In the genomic region with DNA sequence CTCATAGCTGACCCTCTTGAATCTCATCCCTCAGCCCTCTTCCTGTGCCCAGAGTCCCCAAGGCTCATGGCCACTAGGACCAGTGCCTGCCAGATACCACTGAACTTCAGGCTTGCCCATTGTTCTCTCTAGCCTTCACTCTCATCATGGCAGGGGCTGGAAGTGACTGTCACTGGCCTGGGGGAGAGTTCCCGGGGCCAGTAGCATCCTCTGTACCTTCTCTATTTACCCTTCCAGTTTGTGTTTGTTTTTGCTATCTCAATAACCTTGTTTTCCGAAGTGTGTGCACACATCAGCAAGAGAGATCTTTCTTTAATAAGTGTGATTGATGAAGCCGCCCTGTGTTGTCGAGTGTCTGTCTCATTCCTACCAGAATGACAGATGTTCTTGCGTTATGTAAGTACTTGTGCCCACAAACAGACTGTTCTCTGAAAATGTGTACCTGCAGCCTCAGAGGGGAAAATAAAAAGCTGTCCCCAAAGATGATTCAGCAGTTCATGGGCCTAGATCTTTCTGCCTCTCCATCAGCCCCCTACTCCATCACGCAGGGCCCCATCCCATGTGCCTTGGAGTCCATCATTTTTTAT, we compare ENCODE assay signal across 23 mouse cellular contexts.
"Had no signal": no experiment of that assay in that cellular context is flagged by ENCODE, and none has a peak within 500 bp of the region (broad histone marks: within the 10 kb centered on the region; RNA-seq: fewer than 3 reads in every experiment).

No protein-coding gene starts in this region.

- H3K36me3 ChIP-seq: liver, embryonic 12.5 days; liver, embryonic 15.5 days; lung, embryonic 15.5 days had no signal

- H3K27me3 ChIP-seq: limb, embryonic 13.5 days; liver, embryonic 12.5 days; liver, embryonic 15.5 days; lung, embryonic 15.5 days; megakaryocyte, embryonic 14.5 days; midbrain, embryonic 12.5 days; midbrain, embryonic 15.5 days had no signal

- H3K9ac ChIP-seq: limb, embryonic 13.5 days; liver, embryonic 12.5 days; liver, embryonic 15.5 days; lung, embryonic 15.5 days; midbrain, embryonic 12.5 days; midbrain, embryonic 15.5 days had no signal

- H3K4me2 ChIP-seq: limb, embryonic 13.5 days; liver, embryonic 12.5 days; liver, embryonic 15.5 days; lung, embryonic 15.5 days; midbrain, embryonic 12.5 days; midbrain, embryonic 15.5 days had no signal

- H3K4me3 ChIP-seq: limb, embryonic 10.5 days; limb, embryonic 13.5 days; liver, embryonic 12.5 days; liver, embryonic 15.5 days; lung, embryonic 15.5 days; megakaryocyte, embryonic 14.5 days; midbrain, embryonic 12.5 days; midbrain, embryonic 15.5 days had no signal

- H3K4me1 ChIP-seq: limb, embryonic 10.5 days; limb, embryonic 13.5 days; liver, embryonic 12.5 days; liver, embryonic 15.5 days; lung, embryonic 15.5 days; midbrain, embryonic 12.5 days; midbrain, embryonic 15.5 days had no signal

- DNase-seq: kidney, adult 18-20 months; kidney, adult 9 months; kidney, postnatal 14 days; kidney, postnatal 4 days; liver; lung, adult 18-20 months; lung, postnatal 10 days; lung, postnatal 36 days; right cerebral cortex, adult 18-20 months; right cerebral cortex, postnatal 14 days; right cerebral cortex, postnatal 4 days; thymus, adult 2 months; thymus, postnatal 14 days; thymus, postnatal 4 days had no signal

- ATAC-seq: liver, embryonic 12.5 days; midbrain, embryonic 15.5 days had no signal

- H3K9me3 ChIP-seq: limb, embryonic 10.5 days; limb, embryonic 13.5 days; liver, embryonic 12.5 days; liver, embryonic 15.5 days; lung, embryonic 15.5 days; midbrain, embryonic 12.5 days; midbrain, embryonic 15.5 days had no signal

- H3K27ac ChIP-seq: limb, embryonic 10.5 days; limb, embryonic 13.5 days; liver, embryonic 12.5 days; liver, embryonic 15.5 days; lung, embryonic 15.5 days; midbrain, embryonic 12.5 days; midbrain, embryonic 15.5 days; stomach, postnatal 0 days had no signal
